Comparison of ENCODE assay signal across 11 mouse cellular contexts in genomic region chr7:65044280-65044679, GRCm38 (mm10).
DNase-seq lines count a peak whose midpoint lies in the region; ATAC-seq and TF ChIP-seq lines count a peak whose summit lies in the region.
"Had no signal": no experiment of that assay in that cellular context is flagged by ENCODE, and none has a peak within 500 bp of the region (broad histone marks: within the 10 kb centered on the region; RNA-seq: fewer than 3 reads in every experiment).

No protein-coding gene starts in this region.

- H3K4me2 ChIP-seq in hindbrain, embryonic 11.5 days (replicated peaks; ENCODE audit: low read depth, low read length): no peak overlapping the region
- H3K4me2 ChIP-seq in hindbrain, embryonic 16.5 days (ENCODE audit: low read length): no peak overlapping the region
- no peak overlapping the region for H3K4me2 ChIP-seq in midbrain, embryonic 16.5 days (ENCODE audit: low read length)
- H3K4me2 ChIP-seq: limb, embryonic 13.5 days had no signal

- no peaks in the 10 kb centered on the region for H3K36me3 ChIP-seq in hindbrain, embryonic 10.5 days
- no peaks in the 10 kb centered on the region for H3K36me3 ChIP-seq in hindbrain, embryonic 11.5 days (ENCODE audit: control insufficient read depth, insufficient read depth, low read length)
- H3K36me3 ChIP-seq in hindbrain, embryonic 16.5 days (ENCODE audit: control insufficient read depth, insufficient read depth, low read length): no peaks in the 10 kb centered on the region
- no peaks in the 10 kb centered on the region for H3K36me3 ChIP-seq in midbrain, embryonic 16.5 days (ENCODE audit: control insufficient read depth, insufficient read depth, low read length)
- H3K36me3 ChIP-seq: limb, embryonic 13.5 days had no signal

- H3K9me3 ChIP-seq in hindbrain, embryonic 10.5 days: no peaks in the 10 kb centered on the region
- no peaks in the 10 kb centered on the region for H3K9me3 ChIP-seq in hindbrain, embryonic 11.5 days (ENCODE audit: control insufficient read depth, low read length)
- H3K9me3 ChIP-seq in hindbrain, embryonic 16.5 days (ENCODE audit: control insufficient read depth, low read length): no peaks in the 10 kb centered on the region
- H3K9me3 ChIP-seq in midbrain, embryonic 16.5 days (replicated peaks; ENCODE audit: control insufficient read depth, low read length, poor library complexity, severe bottlenecking): no peaks in the 10 kb centered on the region

- H3K9ac ChIP-seq in hindbrain, embryonic 11.5 days (ENCODE audit: low read depth, low read length): no peak overlapping the region
- no peak overlapping the region for H3K9ac ChIP-seq in hindbrain, embryonic 16.5 days (ENCODE audit: low read depth, low read length)
- no peak overlapping the region for H3K9ac ChIP-seq in midbrain, embryonic 16.5 days (ENCODE audit: low read depth, low read length)
- H3K9ac ChIP-seq: limb, embryonic 13.5 days had no signal

- H3K4me3 ChIP-seq in hindbrain, embryonic 10.5 days: no peak overlapping the region
- H3K4me3 ChIP-seq in hindbrain, embryonic 11.5 days (ENCODE audit: low read depth, low read length): no peak overlapping the region
- no peak overlapping the region for H3K4me3 ChIP-seq in hindbrain, embryonic 16.5 days (ENCODE audit: low read length)
- no peak overlapping the region for H3K4me3 ChIP-seq in midbrain, embryonic 16.5 days (ENCODE audit: low read depth, low read length)
- no peak overlapping the region for H3K4me3 ChIP-seq in left cerebral cortex, adult 2 months
- H3K4me3 ChIP-seq: limb, embryonic 13.5 days; megakaryocyte, embryonic 14.5 days had no signal

- WGBS in hindbrain, embryonic 10.5 days: 65% methylated on average over 6 of the region's 6 CpGs
- WGBS in hindbrain, embryonic 11.5 days: 67% methylated on average over 6 of the region's 6 CpGs
- WGBS in hindbrain, embryonic 16.5 days: 48% methylated on average over 6 of the region's 6 CpGs
- WGBS in midbrain, embryonic 16.5 days: 59% methylated on average over 6 of the region's 6 CpGs

- TF ChIP-seq CTCF in left cerebral cortex, adult 2 months (IDR thresholded peaks at IDR 0.05): no peak

- ATAC-seq in hindbrain, embryonic 11.5 days (ENCODE audit: low FRiP score): no peak
- ATAC-seq in hindbrain, embryonic 16.5 days: no peak
- ATAC-seq in midbrain, embryonic 16.5 days: peak; percentile 50

- DNase-seq in hindbrain, embryonic 10.5 days (ENCODE audit: low spot score): no peak
- DNase-seq in hindbrain, embryonic 11.5 days (ENCODE audit: low spot score): no peak
- peak; percentile 81 for DNase-seq in cerebellum, adult 9-10 months
- no peak for DNase-seq in layer of hippocampus, adult 9-11 months
- no peak for DNase-seq in left cerebral cortex, adult 2 months (ENCODE audit: extremely low spot score in 1 of 2, low spot score in 2 of 2)
- no peak for DNase-seq in layer of hippocampus, postnatal 25 days (ENCODE audit: extremely low spot score in 1 of 2, low spot score in 1 of 2)
- DNase-seq: heart, adult 18-20 months had no signal

- intact Hi-C loops in left cerebral cortex, adult 2 months (cut with DNase I): no loop called here

- H3K4me1 ChIP-seq in hindbrain, embryonic 10.5 days (replicated peaks): peaks cover 21% of the 10 kb centered on the region
- H3K4me1 ChIP-seq in hindbrain, embryonic 11.5 days (replicated peaks; ENCODE audit: control insufficient read depth, insufficient read depth, low read length): no peaks in the 10 kb centered on the region; the same call in 1 of the 2 replicates
- peaks cover 7% of the 10 kb centered on the region for H3K4me1 ChIP-seq in hindbrain, embryonic 16.5 days (ENCODE audit: control insufficient read depth, insufficient read depth, low read depth, low read length)
- H3K4me1 ChIP-seq in midbrain, embryonic 16.5 days (ENCODE audit: control insufficient read depth, insufficient read depth, low read length): peaks cover 6% of the 10 kb centered on the region; the same call in 1 of the 2 replicates
- H3K4me1 ChIP-seq: megakaryocyte, embryonic 14.5 days had no signal

- no peaks in the 10 kb centered on the region for H3K27me3 ChIP-seq in hindbrain, embryonic 10.5 days (ENCODE audit: insufficient read depth, poor library complexity, severe bottlenecking)
- no peaks in the 10 kb centered on the region for H3K27me3 ChIP-seq in hindbrain, embryonic 11.5 days (ENCODE audit: control insufficient read depth, insufficient read depth, low read length)
- H3K27me3 ChIP-seq in hindbrain, embryonic 16.5 days (replicated peaks; ENCODE audit: control insufficient read depth, insufficient read depth, low read length): no peaks in the 10 kb centered on the region
- no peaks in the 10 kb centered on the region for H3K27me3 ChIP-seq in midbrain, embryonic 16.5 days (ENCODE audit: control insufficient read depth, insufficient read depth, low read depth, low read length)
- H3K27me3 ChIP-seq: limb, embryonic 13.5 days; megakaryocyte, embryonic 14.5 days had no signal

- H3K27ac ChIP-seq in hindbrain, embryonic 10.5 days: peak overlapping the region; percentile 53; the same call in 1 of the 2 replicates
- no peak overlapping the region for H3K27ac ChIP-seq in hindbrain, embryonic 11.5 days (ENCODE audit: low read depth, low read length)
- peak overlapping the region; percentile 45; the same call in 1 of the 2 replicates for H3K27ac ChIP-seq in hindbrain, embryonic 16.5 days (ENCODE audit: low read depth, low read length)
- H3K27ac ChIP-seq in midbrain, embryonic 16.5 days (ENCODE audit: low read length): no peak overlapping the region
- H3K27ac ChIP-seq in left cerebral cortex, adult 2 months: no peak overlapping the region
- H3K27ac ChIP-seq: limb, embryonic 13.5 days had no signal

Comparison
In these comparisons a context has a peak if more than half of its experiments do, and no peak if none do; other contexts are left out.
1. H3K27ac ChIP-seq: peak in hindbrain, embryonic 10.5 days (single experiment) and hindbrain, embryonic 16.5 days (single experiment); none in hindbrain, embryonic 11.5 days (single experiment), midbrain, embryonic 16.5 days (single experiment) and left cerebral cortex, adult 2 months (single experiment).